Mouse (Mus musculus) stomach, postnatal 0 days (tissue): ENCODE results near the gene Gm49673. TPM values are rescaled to one million over a fixed set of nuclear protein-coding genes. Genes with fewer than 3 reads are reported as not detected.
"Not testable (repeated sequence)": the region's sequence is repeated elsewhere in the genome, so short reads cannot be mapped to it uniquely, and the experiment has no call there.

Source experiments
- ATAC-seq: fragments of 200-750 bp; cut with Nextera tagmentation; 2 replicates; pipeline ENCODE4 v1.8.0; 2017; ENCODE audit not compliant: low FRiP score, low TSS enrichment
- DNase-seq: peaks from one replicate; pipeline ENCODE4 v3.0.0-alpha.2; 2016; ENCODE audit warnings: low spot score
- H3K27ac ChIP-seq: fragments of 300-500 bp; sonication (generic); replicated peaks from 2 replicates; pipeline ENCODE4 v1.5.1; 2014; ENCODE audit warnings: mild to moderate bottlenecking, control low read depth
- H3K27me3 ChIP-seq: fragments of 300-500 bp; sonication (generic); 2 replicates; pipeline ENCODE4 v1.6.1; 2014; ENCODE audit warnings: low read length; ENCODE audit not compliant: control insufficient read depth, insufficient read depth
- H3K36me3 ChIP-seq: fragments of 300-500 bp; sonication (generic); 2 replicates; pipeline ENCODE4 v1.6.1; 2014; ENCODE audit warnings: low read length, mixed read lengths; ENCODE audit not compliant: control insufficient read depth, insufficient read depth
- H3K4me1 ChIP-seq: fragments of 300-500 bp; sonication (generic); replicated peaks from 2 replicates; pipeline ENCODE4 v1.6.1; 2014; ENCODE audit warnings: antibody characterized with exemption; ENCODE audit not compliant: control insufficient read depth, insufficient read depth
- H3K4me2 ChIP-seq: fragments of 300-500 bp; sonication (generic); replicated peaks from 2 replicates; pipeline ENCODE4 v1.6.1; 2014; ENCODE audit warnings: low read depth, mild to moderate bottlenecking, control low read depth, moderate library complexity
- H3K4me3 ChIP-seq: fragments of 300-500 bp; sonication (generic); 2 replicates; pipeline ENCODE4 v1.5.1; 2014; ENCODE audit warnings: low read depth, low read length, control low read depth
- H3K9ac ChIP-seq: fragments of 300-500 bp; sonication (generic); 2 replicates; pipeline ENCODE4 v1.6.1; 2014; ENCODE audit warnings: mild to moderate bottlenecking, low read length, control low read depth, mixed read lengths
- H3K9me3 ChIP-seq: fragments of 300-500 bp; sonication (generic); 2 replicates; pipeline ENCODE4 v1.6.1; 2016; ENCODE audit warnings: low read length; ENCODE audit not compliant: control insufficient read depth
- CTCF ChIP-seq: IDR thresholded peaks from 2 replicates; pipeline ENCODE4 v1.5.1; 2016; ENCODE audit warnings: antibody characterized with exemption, low read depth, mild to moderate bottlenecking, moderate library complexity
- EP300 ChIP-seq: optimal IDR thresholded peaks from 2 replicates; pipeline ENCODE3; 2016; ENCODE audit warnings: antibody characterized with exemption
- WGBS: fragments of 180-500 bp; shearing (Covaris S2); extraction: QIAGEN DNeasy Blood & Tissue Kit; methylation state at CpG from one replicate; pipeline ENCODE4 v1.1.7; 2014; 5-methylcytosine and 5-hydroxymethylcytosine counted together
- polyA plus RNA-seq: library from polyadenylated mRNA; unstranded; fragments of >200 nt; fragmentation: Nextera tagmentation; extraction: Ambion mirVana; gene quantifications from 2 replicates; pipeline ENCODE4 v1.2.1, GENCODE M21; 2015

The Gm49673 gene
- polyA plus RNA-seq, 1 experiment from 2014 or later: not detected

DNA sequence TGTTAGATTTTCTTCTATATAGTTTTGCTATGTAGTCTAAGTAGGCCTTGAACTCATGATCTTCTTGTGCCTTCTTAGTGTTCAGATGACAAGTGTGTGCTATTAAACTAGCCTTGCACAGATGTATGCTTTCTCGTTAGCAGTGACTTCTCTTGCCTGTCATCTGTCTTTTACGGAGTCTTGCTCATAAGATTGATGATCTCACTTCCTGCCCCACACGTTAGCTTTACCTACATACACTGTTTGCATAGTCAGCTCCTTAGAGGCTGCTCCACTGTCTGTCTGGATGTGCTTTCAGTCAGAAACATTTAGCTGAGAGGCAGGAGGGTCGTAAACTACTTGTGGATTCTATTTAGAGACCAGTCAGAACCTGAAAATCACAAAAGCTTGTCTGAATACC, 23.5 kb upstream of the Gm49673 start:
- H3K27me3 ChIP-seq: no peaks in the 10 kb centered on the region
- DNase-seq (no peak), ATAC-seq (no peak)
- no peaks in the 10 kb centered on the region for H3K9me3 ChIP-seq
- peaks cover 16% of the 10 kb centered on the region for H3K36me3 ChIP-seq
- 40% methylated on average over 4 of the region's 4 CpGs for WGBS
- H3K4me2 ChIP-seq: no peak overlapping the region
- no peak overlapping the region for H3K9ac ChIP-seq
- no peak overlapping the region for H3K27ac ChIP-seq
- no peak overlapping the region for H3K4me3 ChIP-seq
- no peak for TF ChIP-seq EP300
- TF ChIP-seq CTCF: no peak
- H3K4me1 ChIP-seq: no peaks in the 10 kb centered on the region

GRCm38 (mm10) chr17:8170331-8170730, 22.7 kb upstream of the Gm49673 start:
- Histone ChIP-seq H3K27me3 (no peaks in the 10 kb centered on the region), H3K4me3 (no peak overlapping the region), H3K27ac (no peak overlapping the region), H3K9ac (no peak overlapping the region), H3K36me3 (peaks cover 13% of the 10 kb centered on the region), H3K9me3 (no peaks in the 10 kb centered on the region), H3K4me2 (no peak overlapping the region), H3K4me1 (no peaks in the 10 kb centered on the region)
- TF ChIP-seq CTCF: no peak
- TF ChIP-seq EP300: no peak
- ATAC-seq: no peak
- DNase-seq: no peak
- 86% methylated on average over 7 of the region's 7 CpGs for WGBS

DNA sequence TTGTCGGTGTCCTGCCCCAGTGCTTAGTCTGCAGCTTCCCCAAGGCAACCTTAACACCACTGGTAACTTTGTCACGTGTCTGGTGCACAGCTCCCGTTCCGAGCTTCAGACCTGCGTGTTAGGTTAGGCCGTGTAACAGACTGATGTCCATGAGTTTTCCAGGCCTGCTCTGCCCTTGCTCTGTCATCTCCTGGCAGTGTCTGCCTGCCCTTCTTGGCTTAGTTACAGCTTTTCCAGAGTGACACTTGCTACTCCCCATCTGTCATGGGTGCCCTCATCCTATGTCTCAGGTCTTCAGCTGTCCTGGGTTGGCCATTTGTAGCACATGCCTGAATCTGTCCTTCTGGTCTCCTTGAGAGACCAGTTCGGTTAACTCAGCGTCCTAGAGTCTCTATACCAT, 19.8 kb upstream of the Gm49673 start:
- WGBS: 96% methylated on average over 5 of the region's 8 CpGs
- not testable (repeated sequence) for H3K36me3 ChIP-seq, DNase-seq, H3K4me3 ChIP-seq, H3K4me2 ChIP-seq, ATAC-seq, H3K4me1 ChIP-seq, H3K9ac ChIP-seq, H3K27ac ChIP-seq, H3K9me3 ChIP-seq, H3K27me3 ChIP-seq

DNA sequence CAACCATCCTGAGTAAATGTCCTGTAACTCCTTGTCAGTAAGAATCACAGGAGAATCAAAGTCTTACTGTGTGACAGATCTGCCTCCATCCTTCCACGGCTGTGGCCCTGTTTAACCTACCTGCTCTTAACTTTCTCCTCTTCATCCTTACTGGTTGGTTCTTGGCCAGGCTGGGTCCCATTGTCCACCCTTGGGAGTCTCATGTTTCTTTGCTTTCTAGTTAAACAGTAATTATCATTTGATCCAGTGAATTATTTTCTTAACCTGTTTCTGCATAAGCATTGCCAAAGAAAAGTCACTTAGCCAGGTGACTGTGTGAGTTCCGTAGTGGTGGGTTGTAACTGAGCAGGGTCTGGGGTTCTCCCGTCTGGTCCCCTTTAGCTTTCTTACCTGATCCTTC, 18.9 kb upstream of the Gm49673 start:
- not testable (repeated sequence) for ATAC-seq, H3K9me3 ChIP-seq, H3K36me3 ChIP-seq, H3K27me3 ChIP-seq, H3K9ac ChIP-seq, H3K4me1 ChIP-seq, H3K27ac ChIP-seq, DNase-seq
- Histone ChIP-seq H3K4me2 (peak overlapping the region; percentile 31; the same call in 1 of the 2 replicates), H3K4me3 (0 out of 2 replicates have a peak overlapping the region, but pooled peaks have one; percentile 43)
- no CpG with 5 or more reads among the region's 3 CpGs for WGBS

GRCm38 (mm10) chr17:8165977-8166376, 18.4 kb upstream of the Gm49673 start:
- H3K27me3 ChIP-seq, H3K9ac ChIP-seq: not testable (repeated sequence)
- 0% methylated on average over 10 of the region's 11 CpGs for WGBS

DNA sequence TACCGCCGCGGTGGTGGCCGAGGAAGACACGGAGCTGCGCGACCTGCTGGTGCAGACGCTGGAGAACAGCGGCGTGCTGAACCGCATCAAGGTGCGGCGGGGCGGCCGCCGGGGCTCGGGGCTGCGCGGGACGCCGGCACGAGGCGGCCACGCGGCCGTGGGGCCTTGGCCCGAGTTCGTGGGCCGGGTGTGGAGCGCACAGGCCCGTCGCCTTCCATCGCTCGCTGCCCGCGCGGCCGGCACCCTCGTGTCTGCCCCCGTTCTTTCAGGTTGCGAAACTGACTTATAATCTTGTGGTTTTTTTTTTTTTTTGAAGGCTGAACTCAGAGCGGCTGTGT, 18.0 kb upstream of the Gm49673 start:
- Histone ChIP-seq H3K27ac (peak overlapping the region; percentile 65; the same call in 1 of the 2 replicates), H3K4me2 (peak overlapping the region; percentile 31), H3K4me3 (peak overlapping the region; percentile 43), H3K9ac (peak overlapping the region; percentile 52; the same call in 1 of the 2 replicates)
- DNase-seq: peak; percentile 39
- not testable (repeated sequence) for H3K36me3 ChIP-seq, H3K4me1 ChIP-seq, H3K27me3 ChIP-seq, ATAC-seq, H3K9me3 ChIP-seq
- under 1% methylated on average over 36 of the region's 42 CpGs for WGBS

More at GRCm38 (mm10) chr17:8165977-8166376, 18.4 kb upstream of the Gm49673 start:
- not testable (repeated sequence) for H3K27ac ChIP-seq, H3K36me3 ChIP-seq, H3K9me3 ChIP-seq, H3K4me1 ChIP-seq, ATAC-seq, DNase-seq
- Histone ChIP-seq H3K4me3 (peak overlapping the region; percentile 43), H3K4me2 (peak overlapping the region; percentile 31)

DNA sequence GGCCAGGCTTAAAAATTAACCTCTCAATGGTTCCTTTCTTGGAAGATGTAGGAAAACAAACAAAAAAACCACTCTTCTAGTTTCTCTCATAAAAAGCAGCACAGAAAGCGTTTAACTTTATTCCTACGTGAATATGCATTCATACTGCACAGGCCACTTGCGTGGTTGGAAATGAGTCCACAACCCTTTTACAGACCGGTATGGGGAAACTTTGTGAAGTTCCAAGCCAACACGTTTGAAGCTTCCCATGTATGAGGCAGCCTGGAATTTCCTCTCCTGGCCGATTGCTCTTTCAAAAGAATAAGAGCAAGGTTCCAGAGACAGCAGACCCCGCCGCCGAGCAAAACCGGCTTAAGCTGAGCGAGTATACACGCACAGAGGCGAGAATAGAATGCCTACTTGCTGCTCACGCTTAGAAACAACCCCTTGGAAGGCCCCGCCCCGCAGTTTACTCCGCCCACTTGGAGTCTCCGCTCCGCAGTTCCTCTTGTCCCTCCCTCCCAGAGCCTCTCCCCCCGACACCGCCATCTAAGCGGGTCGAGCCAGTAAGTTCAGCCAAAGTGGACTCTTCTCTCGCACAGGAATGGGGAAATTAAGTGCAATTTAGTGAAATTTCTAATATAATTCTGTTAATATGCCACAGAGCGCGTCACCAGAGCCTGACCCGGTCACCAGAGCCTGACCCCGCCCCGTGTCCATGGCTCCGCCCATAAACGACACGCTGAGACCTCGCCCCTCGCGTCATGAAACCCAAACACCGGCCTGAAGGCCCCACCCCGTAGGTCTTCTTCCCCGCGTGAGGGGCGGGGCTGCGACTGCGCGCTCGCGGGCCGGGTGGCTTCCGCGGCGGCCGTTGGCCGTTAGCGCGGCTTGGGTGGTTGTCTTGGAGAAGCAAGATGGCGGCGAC, 17.4 kb upstream of the Gm49673 start, which contains the start of gene Fgfr1op:
Gene Fgfr1op, plus strand, starts transcription at position 801 of the 907 bp plus-strand sequence.
- Histone ChIP-seq H3K9ac (peak within 1 kb of the TSS; percentile 52; the same call in 1 of the 2 replicates), H3K4me3 (peak within 1 kb of the TSS; percentile 43), H3K4me2 (peak within 1 kb of the TSS; percentile 33), H3K27ac (peak within 1 kb of the TSS; percentile 65; the same call in 1 of the 2 replicates)
- H3K36me3 ChIP-seq, H3K4me1 ChIP-seq, H3K9me3 ChIP-seq, H3K27me3 ChIP-seq, DNase-seq: not testable (repeated sequence)
- peak; percentile 98 for ATAC-seq
- 2% methylated on average over 10 of the region's 55 CpGs for WGBS
